Mouse (Mus musculus): Measurements from ENCODE around the gene Prss43. TPM values are rescaled to one million over a fixed set of nuclear protein-coding genes. Genes with fewer than 3 reads are reported as not detected.

The Prss43 gene
- total RNA-seq, 2 experiments from 2014 or later: not detected

Other genes with a start within 250 kb of the Prss43 start
- gene Nradd, start 202.2 kb upstream of the Prss43 start, total RNA-seq (2021): 1 to 10 TPM; 7.7 to 9.8 TPM
- 10 to 100 TPM in 1 of 2 experiments, 1 to 10 TPM in 1; 8.2 to 12.0 TPM for gene Nbeal2, start 172.5 kb upstream of the Prss43 start, total RNA-seq (2021)
- 10 to 100 TPM; 64.3 to 66.0 TPM for gene Ccdc12, start 170.2 kb upstream of the Prss43 start, total RNA-seq (2021)
- gene Myl3, start 84.8 kb upstream of the Prss43 start, total RNA-seq (2021): 10 to 100 TPM; 10.6 to 78.0 TPM
- gene Pth1r, start 79.5 kb upstream of the Prss43 start, total RNA-seq (2021): 10 to 100 TPM; 13.4 to 13.9 TPM
- not detected for gene Prss42, start 28.5 kb upstream of the Prss43 start, total RNA-seq (2021)
- gene Prss44, start 12.7 kb upstream of the Prss43 start, total RNA-seq (2021): not detected
- gene Prss45, start 7.9 kb downstream of the Prss43 start, total RNA-seq (2021): not detected
- not detected for gene Prss46, start 17.8 kb downstream of the Prss43 start, total RNA-seq (2021)
- gene Prss50, start 31.3 kb downstream of the Prss43 start, total RNA-seq (2021): under 1 TPM in 1 of 2 experiments, not detected in 1; 0.67 TPM
- gene Als2cl, start 53.2 kb downstream of the Prss43 start, total RNA-seq (2021): 10 to 100 TPM; 16.4 to 18.2 TPM
- 1 to 10 TPM; 1.9 to 5.6 TPM for gene Tmie, start 53.4 kb downstream of the Prss43 start, total RNA-seq (2021)
- gene Fam240a, start 90.2 kb downstream of the Prss43 start, total RNA-seq (2021): not detected
- not detected for gene Tdgf1, start 119.5 kb downstream of the Prss43 start, total RNA-seq (2021)
- gene Lrrc2, start 124.9 kb downstream of the Prss43 start, total RNA-seq (2021): 1 to 10 TPM; 2.2 to 5.4 TPM
- 10 to 100 TPM in 1 of 2 experiments, 1 to 10 TPM in 1; 7.5 to 10.3 TPM for gene Rtp3, start 163.9 kb downstream of the Prss43 start, total RNA-seq (2021)
- 10 to 100 TPM; 14.8 to 15.6 TPM for gene Ltf, start 192.6 kb downstream of the Prss43 start, total RNA-seq (2021)
- gene Ccrl2, start 230.8 kb downstream of the Prss43 start, total RNA-seq (2021): 1 to 10 TPM; 3.4 to 4.8 TPM